Mouse (Mus musculus): Measurements from ENCODE around the gene Slc9a9.

DNA sequence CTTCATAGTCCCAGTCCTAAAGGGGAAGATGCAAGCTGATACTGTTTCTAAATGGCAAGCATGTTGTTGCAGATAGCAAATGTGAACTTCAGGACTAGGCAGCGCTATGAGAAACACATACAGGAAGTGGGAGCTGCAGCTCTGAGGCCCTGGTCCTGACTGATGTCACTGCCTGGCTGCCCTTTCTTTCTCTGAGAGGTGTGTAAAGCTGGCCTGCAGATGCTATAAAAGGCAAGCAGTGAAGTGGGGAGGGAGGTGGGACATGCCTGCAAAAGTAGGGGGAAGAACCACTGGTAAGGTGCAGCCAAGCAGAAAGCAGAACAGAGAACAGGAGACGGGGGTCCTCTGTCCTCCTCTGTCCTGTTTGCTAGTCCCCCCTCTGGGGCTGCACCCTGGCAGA is 285.9 kb downstream of the Slc9a9 start:
- TF ChIP-seq POLR2A (IDR thresholded peaks at IDR 0.05; ENCODE audit: borderline replicate concordance, low read depth, low read length) (no peak), CTCF (IDR thresholded peaks at IDR 0.05; ENCODE audit: low read depth, low read length) (no peak)
